Mouse (Mus musculus): ENCODE results near the gene Tead2.

- TF ChIP-seq CTCF (IDR thresholded peaks at IDR 0.05; ENCODE audit: borderline replicate concordance, insufficient read depth, low read depth, low read length), result no peak
- no peak for TF ChIP-seq POLR2A (IDR thresholded peaks at IDR 0.05; ENCODE audit: borderline replicate concordance, insufficient read depth, low read length)
These were observed 19.5 kb downstream of the Tead2 start for GRCm38 (mm10) chr7:45234922-45235571.
